Mouse (Mus musculus): ENCODE data around the gene Prdm11. TPM values are rescaled to one million over a fixed set of nuclear protein-coding genes. Genes with fewer than 3 reads are reported as not detected.

The Prdm11 gene
- total and polyA plus RNA-seq, 3 experiments: 0.05 to 1.8 (median 0.06) TPM

- H3K79me2 ChIP-seq (replicated peaks; ENCODE audit: control insufficient read depth, extremely low read depth, insufficient read depth, poor library complexity, severe bottlenecking): no peaks in the 10 kb centered on the region
- H3K4me2 ChIP-seq (ENCODE audit: insufficient read depth, low read depth, poor library complexity, severe bottlenecking): no peak overlapping the region
- dilution Hi-C loops (cut with MboI; ENCODE audit: extremely low pct_ligation_motif_present, extremely low pct_unique_long_range_greater_than_20kb, low sequenced_read_pairs): no loop called here
- H3K4me1 ChIP-seq (ENCODE audit: control insufficient read depth in 1 of 2, insufficient read depth in 2 of 2): 0 out of 4 replicates have a peak, but pooled peaks cover 0 to 6% of the 10 kb centered on the region in 2 experiments
- no peak for DNase-seq (ENCODE audit: extremely low read depth)
- no peak overlapping the region for H3K4me3 ChIP-seq (replicated peaks in 1 of 3; ENCODE audit: low read depth in 2 of 3, low read length in 2 of 3, poor library complexity in 1 of 3)
- H3K9me3 ChIP-seq (replicated peaks; ENCODE audit: low read length): peaks cover 5% of the 10 kb centered on the region
- no peak overlapping the region for H3K27ac ChIP-seq (ENCODE audit: insufficient read depth, low read depth)
- in situ Hi-C loops (cut with MboI; ENCODE audit: low pct_ligation_motif_present, low pct_unique_long_range_greater_than_20kb, low sequenced_read_pairs): no loop called here
- peaks cover 95% of the 10 kb centered on the region for H3K27me3 ChIP-seq (replicated peaks)
- no peak overlapping the region for H3K9ac ChIP-seq (ENCODE audit: insufficient read depth, low read depth)
- TF ChIP-seq BHLHE40 (IDR thresholded peaks at IDR 0.05; ENCODE audit: low read depth, low read length) (no peak), SIN3A (IDR thresholded peaks at IDR 0.05; ENCODE audit: low read length) (no peak), NELFE (IDR thresholded peaks at IDR 0.05; ENCODE audit: low read depth, low read length) (no peak), KAT2A (IDR thresholded peaks at IDR 0.05; ENCODE audit: insufficient replicate concordance, low read length) (no peak), POLR2A (IDR thresholded peaks at IDR 0.05; ENCODE audit: low read depth, low read length) (no peak), MAZ (IDR thresholded peaks at IDR 0.05; ENCODE audit: low read depth, low read length) (no peak), ZC3H11A (IDR thresholded peaks at IDR 0.05; ENCODE audit: low read depth, low read length) (no peak), RCOR1 (conservative IDR thresholded peaks at IDR 0.05; ENCODE audit: low read depth, low read length) (no peak), JUN (IDR thresholded peaks at IDR 0.05; ENCODE audit: insufficient read depth, low read depth, low read length) (no peak), CTCF (conservative IDR thresholded peaks at IDR 0.05 in 1 of 2, IDR thresholded peaks at IDR 0.05 in 1 of 2; ENCODE audit: low read depth in 2 of 2, low read length in 2 of 2) (no peak), GABPA (IDR thresholded peaks at IDR 0.05; ENCODE audit: insufficient replicate concordance, low read depth, low read length) (no peak), EP300 (IDR thresholded peaks at IDR 0.05; ENCODE audit: low read length) (no peak), POLR2AphosphoS2 (IDR thresholded peaks at IDR 0.05; ENCODE audit: low read depth, low read length) (no peak), MXI1 (IDR thresholded peaks at IDR 0.05; ENCODE audit: low read depth, low read length) (no peak), ZNF384 (IDR thresholded peaks at IDR 0.05; ENCODE audit: low read depth, low read length) (no peak)
- H3K36me3 ChIP-seq (replicated peaks in 1 of 2; ENCODE audit: control insufficient read depth in 1 of 2, insufficient read depth in 1 of 2, low read length in 1 of 2): no peaks in the 10 kb centered on the region
These were observed 42.0 kb upstream of the Prdm11 start for GRCm38 (mm10) chr2:93088006-93088405.

DNA sequence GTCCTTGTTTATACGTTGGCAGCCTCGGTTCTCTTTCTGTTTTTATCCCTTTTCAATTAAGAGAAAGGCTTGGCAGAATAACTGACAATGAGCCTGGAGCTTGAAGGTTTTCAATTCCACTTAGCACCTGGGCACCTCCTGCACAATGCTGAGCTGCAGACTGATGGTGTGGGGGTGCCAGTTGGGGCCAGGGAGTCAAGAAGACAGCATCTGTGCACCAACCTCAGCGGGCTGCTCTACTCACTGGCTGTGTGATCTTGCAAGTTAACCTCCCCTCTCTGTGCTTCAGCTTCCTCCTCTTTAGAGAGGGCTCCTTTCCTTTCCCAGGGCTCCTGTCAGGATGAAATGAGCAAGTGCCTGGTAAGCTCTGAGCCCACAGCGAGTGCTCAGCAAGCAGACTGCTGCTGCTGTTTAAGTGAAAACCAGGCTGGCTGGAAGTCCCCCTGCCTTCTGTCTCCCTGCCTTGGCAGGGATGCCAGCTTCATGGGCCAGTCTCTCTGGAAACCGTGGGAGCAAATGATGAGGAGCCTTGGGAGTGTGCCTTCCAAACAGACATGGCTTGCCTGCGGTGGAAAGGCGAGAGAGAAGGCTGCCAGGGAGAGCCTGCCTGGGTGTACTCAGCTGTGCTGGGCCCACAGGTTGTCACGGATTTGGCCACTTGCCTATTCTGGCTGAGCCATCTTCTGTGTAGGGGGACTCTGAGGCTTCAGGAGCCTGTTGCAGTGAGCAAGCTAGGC lies 39.5 kb upstream of the Prdm11 start:
- TF ChIP-seq MAZ (IDR thresholded peaks at IDR 0.05; ENCODE audit: low read depth, low read length) (no peak), ELF1 (IDR thresholded peaks at IDR 0.05; ENCODE audit: low read depth, low read length) (no peak), MXI1 (IDR thresholded peaks at IDR 0.05; ENCODE audit: low read depth, low read length) (no peak), RCOR1 (conservative IDR thresholded peaks at IDR 0.05; ENCODE audit: low read depth, low read length) (no peak), JUND (conservative IDR thresholded peaks at IDR 0.05; ENCODE audit: low read depth, low read length) (no peak), ZKSCAN1 (IDR thresholded peaks at IDR 0.05; ENCODE audit: borderline replicate concordance, low read depth, low read length) (no peak), JUN (IDR thresholded peaks at IDR 0.05; ENCODE audit: insufficient read depth, low read depth, low read length) (no peak), USF1 (IDR thresholded peaks at IDR 0.05; ENCODE audit: low read depth, low read length) (no peak), MAX (IDR thresholded peaks at IDR 0.05; ENCODE audit: low read length) (no peak), EP300 (IDR thresholded peaks at IDR 0.05; ENCODE audit: low read length) (no peak), CHD2 (IDR thresholded peaks at IDR 0.05; ENCODE audit: low read length) (no peak), SMC3 (IDR thresholded peaks at IDR 0.05; ENCODE audit: low read depth, low read length) (no peak), ZC3H11A (IDR thresholded peaks at IDR 0.05; ENCODE audit: low read depth, low read length) (no peak), ETS1 (conservative IDR thresholded peaks at IDR 0.05; ENCODE audit: low read depth, low read length) (no peak)
- Histone ChIP-seq H3K27ac (ENCODE audit: insufficient read depth, low read depth) (no peak overlapping the region), H3K9ac (ENCODE audit: insufficient read depth, low read depth) (no peak overlapping the region), H3K79me2 (replicated peaks; ENCODE audit: control insufficient read depth, extremely low read depth, insufficient read depth, poor library complexity, severe bottlenecking) (no peaks in the 10 kb centered on the region), H3K4me1 (ENCODE audit: control insufficient read depth in 1 of 2, insufficient read depth in 2 of 2) (0 out of 4 replicates have a peak, but pooled peaks cover 0 to 2% of the 10 kb centered on the region in 2 experiments), H3K27me3 (replicated peaks) (peaks cover 94% of the 10 kb centered on the region), H3K4me2 (ENCODE audit: insufficient read depth, low read depth, poor library complexity, severe bottlenecking) (no peak overlapping the region), H3K4me3 (replicated peaks in 1 of 3; ENCODE audit: low read depth in 2 of 3, low read length in 2 of 3, poor library complexity in 1 of 3) (no peak overlapping the region), H3K9me3 (replicated peaks; ENCODE audit: low read length) (peaks cover 5% of the 10 kb centered on the region), H3K36me3 (replicated peaks in 1 of 2; ENCODE audit: control insufficient read depth in 1 of 2, insufficient read depth in 1 of 2, low read length in 1 of 2) (no peaks in the 10 kb centered on the region)
- in situ Hi-C loops (cut with MboI; ENCODE audit: low pct_ligation_motif_present, low pct_unique_long_range_greater_than_20kb, low sequenced_read_pairs): no loop called here
- DNase-seq (ENCODE audit: extremely low read depth): no peak
- dilution Hi-C loops (cut with MboI; ENCODE audit: extremely low pct_ligation_motif_present, extremely low pct_unique_long_range_greater_than_20kb, low sequenced_read_pairs): no loop called here

Data from CH12.LX (cell line).